Mouse (Mus musculus) MN1 (cell line): ENCODE data around the gene Hist1h3i.

Source experiments
- DNase-seq: peaks from one replicate; pipeline ENCODE4 v3.0.0-alpha.2; 2016; ENCODE audit warnings: low spot score

Hist1h3i gene

DNA sequence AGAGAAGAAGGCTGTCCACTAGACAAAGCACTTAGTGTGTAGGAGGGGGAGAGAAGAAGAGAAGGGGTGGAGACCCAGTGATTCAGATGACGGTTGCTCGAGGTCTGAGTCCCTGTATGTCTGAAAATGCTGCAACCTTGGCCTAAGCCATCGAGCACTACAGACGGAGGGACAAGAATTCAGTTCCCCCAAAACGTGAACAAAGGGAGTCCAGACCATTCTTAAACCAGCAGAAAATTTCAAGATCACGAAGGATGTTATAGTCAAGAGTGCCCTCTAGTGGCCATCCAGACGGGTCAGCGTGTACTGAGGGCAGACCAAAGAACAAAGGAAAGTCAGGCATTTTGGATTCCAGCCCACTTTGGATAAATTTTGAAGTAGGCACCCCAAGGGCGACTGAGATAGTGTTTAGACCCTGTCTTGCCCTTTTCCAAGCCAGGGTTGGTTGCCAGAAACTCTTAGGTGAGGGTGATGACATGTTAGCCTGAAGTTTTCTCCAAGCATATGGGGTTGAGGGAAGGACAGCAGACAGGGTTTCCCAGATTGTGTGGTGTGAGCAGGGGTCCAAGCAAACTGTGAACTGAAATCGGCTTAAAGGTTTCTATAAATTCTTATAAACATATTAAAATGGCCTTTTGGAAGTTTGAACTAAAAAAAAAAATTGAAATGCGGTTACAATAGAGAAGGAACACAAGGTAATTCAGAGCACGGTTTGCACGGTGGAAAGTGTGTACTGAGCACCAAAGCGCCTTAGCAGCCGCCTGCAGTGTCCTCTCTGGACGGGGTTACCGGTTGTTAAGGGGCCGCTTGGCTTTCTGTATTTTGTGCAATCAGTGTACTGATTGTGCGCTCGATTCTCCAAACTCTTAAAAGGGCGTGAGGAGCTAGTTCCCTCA is 48.9 kb downstream of the Hist1h3i start:
- DNase-seq: peak; percentile 88

DNA sequence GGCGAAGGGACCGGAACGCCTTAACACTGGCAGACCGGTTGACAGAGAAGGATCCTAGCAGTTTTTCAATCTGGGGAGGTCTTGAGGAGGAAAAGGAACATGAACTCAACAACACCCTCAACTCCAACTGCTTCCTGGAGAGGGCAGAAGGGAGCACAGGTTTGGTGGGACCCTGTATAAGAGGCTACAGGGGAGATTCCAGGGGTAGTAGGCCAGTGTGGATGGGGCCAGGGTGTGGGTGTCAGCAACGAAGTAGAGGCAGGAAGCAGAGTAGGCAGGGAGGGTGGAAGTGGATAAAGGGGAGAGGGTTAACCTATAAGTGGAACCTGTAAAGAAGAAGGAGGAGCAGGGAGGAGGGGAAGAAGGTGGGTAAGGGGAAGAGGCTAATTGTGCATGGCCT is 49.7 kb downstream of the Hist1h3i start:
- DNase-seq: peak; percentile 40
